Mouse (Mus musculus) myocyte (in vitro differentiated cells): Measurements from ENCODE around the gene Xpnpep1. TPM values are rescaled to one million over a fixed set of nuclear protein-coding genes. Genes with fewer than 3 reads are reported as not detected.

Experiments used
- H3K27me3 ChIP-seq: one replicate; pipeline ENCODE4 v1.6.1; 2011; ENCODE audit not compliant: control insufficient read depth, insufficient read depth, insufficient read length
- H3K36me3 ChIP-seq: one replicate; pipeline ENCODE4 v1.6.1; 2011; ENCODE audit not compliant: control insufficient read depth, insufficient read depth
- H3K4me2 ChIP-seq: one replicate; pipeline ENCODE4 v1.6.1; 2011; ENCODE audit warnings: low read depth, control low read depth
- H3K4me3 ChIP-seq: one replicate; pipeline ENCODE4 v1.5.1; 2011; ENCODE audit warnings: mild to moderate bottlenecking, control low read depth, moderate library complexity
- H3K79me2 ChIP-seq: one replicate; pipeline ENCODE4 v1.6.1; 2011; ENCODE audit not compliant: control insufficient read depth, insufficient read depth
- H3ac ChIP-seq: one replicate; pipeline ENCODE4 v1.6.1; 2011; ENCODE audit not compliant: control insufficient read depth, insufficient read length
- CEBPB ChIP-seq: IDR thresholded peaks from 2 replicates; pipeline ENCODE4 v1.6.1; 2011; ENCODE audit warnings: mild to moderate bottlenecking, moderate library complexity; ENCODE audit not compliant: poor library complexity, insufficient read depth, severe bottlenecking
- E2F4 ChIP-seq: IDR thresholded peaks from one replicate; pipeline ENCODE4 v1.6.1; 2011; ENCODE audit warnings: mild to moderate bottlenecking, control low read depth, moderate library complexity; ENCODE audit not compliant: insufficient read depth
- MAX ChIP-seq: IDR thresholded peaks from one replicate; pipeline ENCODE4 v1.6.1; 2011; ENCODE audit warnings: low read depth, mild to moderate bottlenecking, control low read depth
- MYOD1 ChIP-seq, 3 experiments: IDR thresholded peaks; one replicate each; pipeline ENCODE4 v1.6.1; 2011; ENCODE audit warnings: control low read depth in 2 of 3, low read depth in 2 of 3, mild to moderate bottlenecking in 2 of 3, moderate library complexity in 1 of 3; ENCODE audit not compliant: insufficient read length in 2 of 3, control insufficient read depth in 1 of 3
- MYOG ChIP-seq, 3 experiments: IDR thresholded peaks; one replicate each; pipeline ENCODE4 v1.6.1; 2011; ENCODE audit warnings: control low read depth in 2 of 3, low read depth in 2 of 3, mild to moderate bottlenecking in 2 of 3; ENCODE audit not compliant: insufficient read length in 2 of 3, control insufficient read depth in 1 of 3, insufficient read depth in 1 of 3
- POLR2A ChIP-seq: IDR thresholded peaks from one replicate; pipeline ENCODE4 v1.6.1; 2011; ENCODE audit warnings: low read depth, mild to moderate bottlenecking, control low read depth, moderate library complexity; ENCODE audit not compliant: insufficient read length
- POLR2AphosphoS2 ChIP-seq: IDR thresholded peaks from one replicate; pipeline ENCODE4 v1.6.1; 2011; ENCODE audit warnings: low read depth, control low read depth; ENCODE audit not compliant: insufficient read length
- REST ChIP-seq: IDR thresholded peaks from one replicate; pipeline ENCODE4 v1.6.1; 2011; ENCODE audit warnings: mild to moderate bottlenecking, control low read depth, moderate library complexity; ENCODE audit not compliant: insufficient read depth, insufficient read length
- SRF ChIP-seq: IDR thresholded peaks from one replicate; pipeline ENCODE4 v1.6.1; 2011; ENCODE audit warnings: low read depth; ENCODE audit not compliant: control insufficient read depth, insufficient read length
- TCF12 ChIP-seq: IDR thresholded peaks from one replicate; pipeline ENCODE4 v1.6.1; 2011; ENCODE audit warnings: mild to moderate bottlenecking, control low read depth; ENCODE audit not compliant: poor library complexity, insufficient read depth, severe bottlenecking
- TCF3 ChIP-seq: IDR thresholded peaks from one replicate; pipeline ENCODE4 v1.6.1; 2011; ENCODE audit warnings: low read depth, control low read depth; ENCODE audit not compliant: insufficient read length
- USF1 ChIP-seq: IDR thresholded peaks from one replicate; pipeline ENCODE4 v1.6.1; 2011; ENCODE audit warnings: low read depth, mild to moderate bottlenecking, control low read depth, moderate library complexity
- polyA plus RNA-seq: library from polyadenylated mRNA; unstranded; fragments of >200 nt; fragmentation: generic; extraction: Trizol; gene quantifications from one replicate; pipeline ENCODE4 v1.2.1, GENCODE M21; 2012; ENCODE audit warnings: missing spikeins

Xpnpep1 gene
- polyA plus RNA-seq, 1 experiment: 172 TPM

- Histone ChIP-seq H3K4me3 (no peak overlapping the region), H3K36me3 (no peaks in the 10 kb centered on the region), H3K4me2 (no peak overlapping the region), H3K79me2 (no peaks in the 10 kb centered on the region), H3K27me3 (peaks cover 14% of the 10 kb centered on the region), H3ac (no peak overlapping the region)
- TF ChIP-seq TCF12: no peak
- no peak for TF ChIP-seq MYOD1 (IDR thresholded peaks at IDR 0.05; ENCODE audit: control insufficient read depth in 1 of 3, insufficient read length in 2 of 3, low read depth in 2 of 3)
- no peak for TF ChIP-seq MYOG (IDR thresholded peaks at IDR 0.05; ENCODE audit: control insufficient read depth in 1 of 3, insufficient read depth in 1 of 3, insufficient read length in 2 of 3, low read depth in 2 of 3)
- TF ChIP-seq USF1: no peak
- no peak for TF ChIP-seq MAX
- no peak for TF ChIP-seq TCF3
- no peak for TF ChIP-seq CEBPB
- TF ChIP-seq REST: no peak
- no peak for TF ChIP-seq E2F4
- TF ChIP-seq SRF: no peak
Measured at GRCm38 (mm10) chr19:53074899-53075722, 35.1 kb upstream of the Xpnpep1 start.

DNA sequence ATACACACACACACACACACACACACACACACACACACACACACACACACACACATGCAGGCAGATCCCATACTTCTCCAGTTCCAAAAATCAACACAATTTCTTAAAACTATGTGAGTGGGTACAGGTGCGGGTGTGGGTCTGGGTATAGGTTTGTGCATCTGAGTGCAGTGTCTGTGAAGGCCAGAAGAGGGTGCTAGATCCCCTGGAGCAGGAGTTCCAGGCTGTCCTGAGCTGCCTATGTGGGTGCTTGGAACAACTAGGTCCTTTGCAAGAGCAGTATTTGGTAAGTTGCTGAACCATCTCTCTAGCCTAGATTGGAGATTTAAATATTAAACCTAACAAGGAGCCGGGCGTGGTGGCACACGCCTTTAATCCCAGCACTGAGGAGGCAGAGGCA lies 33.5 kb upstream of the Xpnpep1 start:
- TF ChIP-seq REST (no peak), MAX (no peak), MYOD1 (IDR thresholded peaks at IDR 0.05; ENCODE audit: control insufficient read depth in 1 of 3, insufficient read length in 2 of 3, low read depth in 2 of 3) (no peak), TCF3 (no peak), E2F4 (no peak), POLR2A (no peak), TCF12 (no peak), CEBPB (no peak), SRF (no peak), MYOG (IDR thresholded peaks at IDR 0.05; ENCODE audit: control insufficient read depth in 1 of 3, insufficient read depth in 1 of 3, insufficient read length in 2 of 3, low read depth in 2 of 3) (no peak)
- Histone ChIP-seq H3K4me2 (no peak overlapping the region), H3ac (no peak overlapping the region), H3K27me3 (no peaks in the 10 kb centered on the region), H3K79me2 (no peaks in the 10 kb centered on the region), H3K4me3 (no peak overlapping the region), H3K36me3 (no peaks in the 10 kb centered on the region)

- Histone ChIP-seq H3K4me3 (no peak overlapping the region), H3K4me2 (no peak overlapping the region), H3K27me3 (no peaks in the 10 kb centered on the region), H3K36me3 (no peaks in the 10 kb centered on the region), H3K79me2 (no peaks in the 10 kb centered on the region), H3ac (no peak overlapping the region)
- TF ChIP-seq TCF12 (no peak), TCF3 (no peak), USF1 (no peak), POLR2AphosphoS2 (no peak), REST (no peak), SRF (no peak), E2F4 (no peak), POLR2A (no peak)
Measured at GRCm38 (mm10) chr19:53072406-53072805, 32.4 kb upstream of the Xpnpep1 start.

- TF ChIP-seq USF1: no peak
- no peak for TF ChIP-seq CEBPB
- TF ChIP-seq POLR2AphosphoS2: no peak
- TF ChIP-seq E2F4: no peak
- no peak for TF ChIP-seq TCF3
- no peak for TF ChIP-seq SRF
- no peak for TF ChIP-seq MYOD1 (IDR thresholded peaks at IDR 0.05; ENCODE audit: control insufficient read depth in 1 of 3, insufficient read length in 2 of 3, low read depth in 2 of 3)
- TF ChIP-seq MAX: no peak
- TF ChIP-seq POLR2A: no peak
- no peak for TF ChIP-seq TCF12
- no peak for TF ChIP-seq REST
- no peak for TF ChIP-seq MYOG (IDR thresholded peaks at IDR 0.05; ENCODE audit: control insufficient read depth in 1 of 3, insufficient read depth in 1 of 3, insufficient read length in 2 of 3, low read depth in 2 of 3)
- H3K79me2 ChIP-seq: no peaks in the 10 kb centered on the region
- no peaks in the 10 kb centered on the region for H3K27me3 ChIP-seq
- H3K4me3 ChIP-seq: no peak overlapping the region
- no peaks in the 10 kb centered on the region for H3K36me3 ChIP-seq
- no peak overlapping the region for H3ac ChIP-seq
- H3K4me2 ChIP-seq: no peak overlapping the region
Measured at GRCm38 (mm10) chr19:53071651-53072050, 31.6 kb upstream of the Xpnpep1 start.

DNA sequence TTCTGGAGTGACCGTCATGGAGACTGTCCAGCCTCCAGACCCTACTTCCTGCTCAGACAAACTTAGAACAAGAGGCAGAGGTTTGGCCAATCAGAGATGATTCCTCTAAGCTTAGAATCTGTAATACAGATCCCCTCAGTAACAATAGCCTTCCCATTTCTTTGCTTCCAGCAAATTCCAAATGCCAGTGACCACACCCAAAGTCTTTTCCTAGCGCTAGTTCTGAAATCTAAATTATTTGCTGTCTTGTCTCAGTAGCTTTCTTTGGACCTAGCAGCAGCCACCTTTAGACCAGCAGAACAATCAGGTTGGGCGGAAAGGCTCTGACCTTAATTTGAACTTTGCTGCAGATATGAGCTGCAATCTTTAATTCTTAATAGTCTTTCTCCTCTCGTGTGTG lies 30.9 kb upstream of the Xpnpep1 start:
- no peaks in the 10 kb centered on the region for H3K79me2 ChIP-seq
- no peak overlapping the region for H3K4me2 ChIP-seq
- H3K4me3 ChIP-seq: no peak overlapping the region
- H3ac ChIP-seq: no peak overlapping the region
- no peaks in the 10 kb centered on the region for H3K36me3 ChIP-seq
- H3K27me3 ChIP-seq: no peaks in the 10 kb centered on the region
- TF ChIP-seq REST: no peak
- no peak for TF ChIP-seq USF1
- TF ChIP-seq POLR2A: no peak
- no peak for TF ChIP-seq MAX
- no peak for TF ChIP-seq SRF
